Mouse (Mus musculus): ENCODE measurements around the gene 3110082I17Rik. TPM values are rescaled to one million over a fixed set of nuclear protein-coding genes. Genes with fewer than 3 reads are reported as not detected.

Gene 3110082I17Rik
- total RNA-seq, 2 experiments from 2014 or later: 13.9 to 15.6 TPM

- intact Hi-C loops (cut with DNase I): loop anchor here (1.0 to 5.0 kb wide), 2 partner anchors 24 to 58 kb away; partner anchors contain the start of gene Zfand2a
- peak in 1 of 2 experiments; percentile 50 for DNase-seq (ENCODE audit: low spot score in 2 of 2)
Measured at GRCm38 (mm10) chr5:139459938-139460337, 389 bp downstream of the 3110082I17Rik start.

DNA sequence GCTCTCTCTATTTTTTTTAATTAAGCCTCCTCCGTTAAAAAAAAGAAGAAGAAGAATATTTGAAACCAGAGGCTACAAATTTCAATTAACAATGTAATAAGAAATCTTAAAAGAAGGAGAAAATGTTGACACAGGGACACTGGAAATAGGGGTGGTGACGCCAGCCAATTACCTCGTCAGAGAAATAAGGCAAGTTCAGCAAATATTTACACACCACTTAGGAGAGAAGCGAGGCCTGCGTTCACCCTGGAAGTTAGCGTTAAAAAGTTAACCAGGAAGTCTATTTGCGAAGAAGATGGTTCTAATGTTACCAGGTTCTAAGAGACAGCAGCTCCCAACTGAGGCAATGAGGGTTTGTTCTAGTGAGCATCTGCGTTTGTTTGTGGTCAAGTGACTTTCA is 3.1 kb downstream of the 3110082I17Rik start:
- no peak for DNase-seq (ENCODE audit: low spot score in 2 of 2)
- intact Hi-C loops (cut with DNase I): loop anchor here (5.0 kb wide), 1 partner anchor 55 kb away; no protein-coding TSS in a partner anchor

DNA sequence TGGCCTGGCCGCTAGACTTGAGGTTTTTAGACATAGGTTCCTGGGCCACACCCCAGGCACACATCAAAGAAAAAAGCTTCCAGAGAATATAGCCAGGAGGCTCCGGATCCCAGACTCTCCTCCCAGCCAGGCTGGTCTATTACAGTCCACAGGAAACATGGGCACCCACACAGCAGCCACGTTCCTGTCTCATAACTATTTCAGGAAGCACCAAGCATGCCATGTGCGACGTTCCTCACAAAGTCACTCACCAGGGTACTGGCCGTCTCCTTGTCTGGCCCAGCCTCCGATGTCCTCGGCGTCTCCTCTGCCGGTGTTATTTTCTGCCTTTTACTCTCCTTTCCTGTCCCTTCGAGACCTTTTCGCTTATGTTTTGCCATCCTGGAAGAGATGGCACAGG is 5.2 kb downstream of the 3110082I17Rik start:
- DNase-seq (ENCODE audit: low spot score in 2 of 2): peak in 1 of 2 experiments; percentile 86
- intact Hi-C loops (cut with DNase I): loop anchor here (5.0 kb wide), 1 partner anchor 53 kb away; no protein-coding TSS in a partner anchor

- intact Hi-C loops (cut with DNase I): no loop called here
- no peak for DNase-seq (ENCODE audit: low spot score in 2 of 2)
Measured at GRCm38 (mm10) chr5:139453031-139453430, 7.3 kb downstream of the 3110082I17Rik start.

DNA sequence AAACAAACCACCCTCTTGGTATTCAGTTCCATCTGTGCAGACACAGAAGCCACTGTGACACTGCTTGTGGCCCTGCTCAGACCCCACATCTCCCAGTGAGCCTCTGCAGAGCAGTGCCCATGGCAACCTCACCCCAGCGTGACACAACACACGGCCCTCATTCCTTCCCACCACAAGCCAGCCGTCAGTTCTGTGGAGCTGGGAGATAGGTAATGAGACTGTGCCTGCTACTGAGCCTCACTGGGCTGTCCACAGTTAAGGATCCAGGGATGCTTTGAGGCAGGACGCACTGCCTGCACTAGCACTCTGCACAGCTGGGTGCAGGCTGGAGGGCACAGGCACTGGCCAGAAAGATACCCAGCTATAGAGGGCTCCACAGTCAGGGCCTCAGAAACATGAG is 10.4 kb downstream of the 3110082I17Rik start:
- intact Hi-C loops (cut with DNase I): no loop called here
- no peak for DNase-seq (ENCODE audit: low spot score in 2 of 2)

DNA sequence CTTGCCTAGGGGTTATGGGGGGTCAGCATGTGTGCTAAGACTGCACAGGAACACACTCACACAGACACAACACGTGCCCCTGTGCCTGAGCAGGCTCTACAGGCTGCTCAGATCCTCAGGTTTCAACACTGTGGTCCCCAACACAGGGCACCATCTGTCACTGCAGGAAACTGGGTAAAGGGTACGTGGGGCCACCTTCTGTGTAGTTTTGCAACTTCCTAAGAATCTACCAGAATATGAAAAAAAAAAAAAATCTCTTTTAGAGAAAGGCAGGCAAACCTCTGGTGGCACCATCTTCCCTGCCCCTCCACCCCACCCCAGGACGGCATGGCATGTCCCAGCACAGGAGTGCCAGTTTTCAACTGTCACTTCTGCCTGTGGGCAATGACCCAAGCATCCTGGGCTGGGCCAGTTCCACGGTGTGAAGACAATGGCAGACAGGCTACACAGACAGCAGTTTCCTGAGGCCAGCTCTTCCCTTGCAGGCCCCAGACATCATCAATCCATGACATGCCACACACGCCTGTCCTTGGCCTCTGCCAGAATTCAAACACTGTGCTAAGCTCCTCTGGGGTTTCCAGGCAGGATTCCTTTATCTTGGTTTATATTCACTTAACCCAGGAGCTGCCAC is 11.1 kb downstream of the 3110082I17Rik start:
- no peak for DNase-seq (ENCODE audit: low spot score in 2 of 2)
- intact Hi-C loops (cut with DNase I): no loop called here

GRCm38 (mm10) chr5:139448025-139448424 is 12.3 kb downstream of the 3110082I17Rik start:
- DNase-seq (ENCODE audit: low spot score in 2 of 2): peak in 1 of 2 experiments; percentile 82
- intact Hi-C loops (cut with DNase I): no loop called here

DNA sequence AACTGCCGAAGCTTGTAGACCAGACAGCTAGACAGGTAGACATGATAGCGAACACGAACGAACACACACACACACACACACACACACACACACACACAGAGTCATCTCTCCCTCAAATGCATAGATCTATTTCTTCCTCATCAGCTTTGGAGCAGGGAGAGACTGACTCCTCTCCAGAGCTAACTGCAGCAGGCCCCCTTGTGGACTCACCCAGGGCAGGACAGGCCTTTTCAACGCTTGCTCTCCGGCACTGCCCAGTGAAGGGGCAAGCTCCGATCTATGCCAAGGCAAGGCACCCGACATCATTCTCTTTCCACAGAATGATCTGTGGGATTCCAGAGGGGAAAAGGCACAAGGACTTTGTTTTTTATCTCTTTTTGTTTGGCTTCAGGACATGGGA is 15.1 kb downstream of the 3110082I17Rik start:
- no peak for DNase-seq (ENCODE audit: low spot score in 2 of 2)
- intact Hi-C loops (cut with DNase I): no loop called here

- intact Hi-C loops (cut with DNase I): no loop called here
- DNase-seq (ENCODE audit: low spot score in 2 of 2): no peak
Measured at GRCm38 (mm10) chr5:139442962-139443361, 17.4 kb downstream of the 3110082I17Rik start.

DNA sequence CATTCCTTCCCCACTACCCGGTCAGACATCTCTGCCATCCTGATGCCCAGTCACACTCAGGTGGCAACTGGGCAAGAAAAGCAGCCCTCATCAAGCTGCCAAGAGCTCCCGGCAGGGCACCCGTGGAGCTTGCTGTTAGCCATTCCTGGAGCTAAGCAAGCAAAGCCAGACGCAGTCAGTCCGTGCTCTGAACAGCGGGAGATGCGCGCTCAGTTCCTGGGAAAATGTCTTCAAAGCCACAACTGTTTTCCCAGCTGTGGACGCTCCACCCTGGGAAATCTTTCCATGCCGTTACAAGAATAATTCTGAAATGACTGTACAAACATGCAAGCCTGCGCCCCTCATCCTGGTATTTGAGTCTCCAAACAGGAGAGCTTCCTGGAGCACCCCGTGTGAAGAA is 17.9 kb downstream of the 3110082I17Rik start:
- no peak for DNase-seq (ENCODE audit: low spot score in 2 of 2)
- intact Hi-C loops (cut with DNase I): no loop called here

- intact Hi-C loops (cut with DNase I): no loop called here
- DNase-seq (ENCODE audit: low spot score in 2 of 2): no peak
Measured at GRCm38 (mm10) chr5:139441726-139442018, 18.7 kb downstream of the 3110082I17Rik start.

- intact Hi-C loops (cut with DNase I): no loop called here
- DNase-seq (ENCODE audit: low spot score in 2 of 2): no peak
Measured at GRCm38 (mm10) chr5:139440926-139441725, 19.2 kb downstream of the 3110082I17Rik start.

GRCm38 (mm10) chr5:139440451-139440850 is 19.9 kb downstream of the 3110082I17Rik start:
- DNase-seq (ENCODE audit: low spot score in 2 of 2): peak in 1 of 2 experiments; percentile 53

GRCm38 (mm10) chr5:139438440-139438839 is 21.9 kb downstream of the 3110082I17Rik start:
- intact Hi-C loops (cut with DNase I): no loop called here
- DNase-seq (ENCODE audit: low spot score in 2 of 2): no peak

More at GRCm38 (mm10) chr5:139440451-139440850, 19.9 kb downstream of the 3110082I17Rik start:
- intact Hi-C loops (cut with DNase I): no loop called here

DNA sequence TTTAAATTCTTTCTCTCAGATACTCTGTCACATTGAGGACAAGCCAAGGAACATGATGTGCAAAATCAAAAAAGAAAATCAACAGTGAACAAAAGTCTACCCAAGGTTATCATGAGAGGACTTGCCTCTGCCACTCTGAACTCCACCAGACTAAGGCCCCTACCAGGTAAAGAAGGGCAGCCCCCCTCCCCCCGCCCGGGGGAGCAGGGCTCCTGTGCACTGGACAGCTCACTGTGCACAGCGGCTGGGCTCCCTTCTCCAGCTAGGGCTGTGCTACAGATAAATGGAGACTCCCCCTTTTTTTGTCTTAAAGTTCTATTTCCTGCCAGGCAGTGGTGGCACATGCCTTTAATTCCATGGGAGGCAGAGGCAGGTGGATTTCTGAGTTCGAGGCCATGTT is 22.6 kb downstream of the 3110082I17Rik start:
- intact Hi-C loops (cut with DNase I): no loop called here

DNA sequence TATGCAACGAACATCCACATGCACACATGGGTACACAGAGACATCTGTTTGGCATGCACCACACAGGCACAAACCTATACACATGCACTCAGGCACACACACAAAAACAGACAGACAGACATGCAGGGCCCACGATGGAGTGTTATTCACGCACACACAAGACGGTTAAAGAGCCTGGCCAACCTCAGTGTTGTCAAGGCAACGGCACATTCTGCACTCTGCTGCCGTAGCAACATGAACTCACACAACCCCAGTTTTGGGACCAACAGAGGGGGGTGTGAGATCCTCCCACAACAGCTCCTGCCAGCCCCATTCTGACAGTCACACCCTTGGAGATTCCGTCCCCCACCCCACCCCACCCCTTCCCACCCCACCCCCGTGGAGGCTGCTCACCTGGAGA is 25.4 kb downstream of the 3110082I17Rik start:
- intact Hi-C loops (cut with DNase I): no loop called here
- peak; percentile 81 to 93 for DNase-seq (ENCODE audit: low spot score in 2 of 2)

More for the DNA sequence above, 22.6 kb downstream of the 3110082I17Rik start:
- DNase-seq (ENCODE audit: low spot score in 2 of 2): no peak

DNA sequence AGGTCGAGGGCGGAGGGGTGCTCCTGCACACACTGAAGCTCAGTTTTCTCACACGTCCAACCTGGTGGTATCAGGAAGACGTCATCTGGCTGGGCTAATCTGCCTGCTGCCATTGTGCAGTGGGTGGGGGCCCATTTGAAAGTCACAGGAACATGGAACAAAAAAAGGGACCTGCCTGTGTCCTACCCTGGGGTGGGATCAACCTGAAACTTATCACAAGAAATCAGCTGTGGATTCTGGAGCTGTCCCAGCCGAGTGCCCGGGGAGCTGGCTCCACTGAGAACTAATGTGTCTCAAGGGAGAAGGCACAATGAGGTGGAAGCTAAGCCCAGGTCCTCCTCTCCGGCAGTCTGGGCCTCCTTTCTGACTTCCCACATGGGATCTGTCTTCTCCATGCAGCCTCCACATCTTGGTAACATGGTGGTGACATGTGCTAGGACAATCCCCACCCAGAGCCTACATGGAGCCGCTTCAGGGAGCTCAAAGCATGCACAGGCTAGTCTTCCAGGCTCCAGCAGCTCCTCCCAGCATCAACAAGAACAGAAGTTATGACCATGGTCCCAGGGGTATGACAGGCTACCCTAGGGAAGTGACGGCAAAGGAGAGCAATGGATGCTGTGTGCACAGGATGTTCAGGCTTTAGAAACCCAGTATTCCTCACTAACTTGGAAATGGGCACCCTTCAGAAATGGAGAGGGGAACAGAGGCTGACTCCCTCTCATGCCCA is 26.3 kb downstream of the 3110082I17Rik start:
- intact Hi-C loops (cut with DNase I): no loop called here
- no peak for DNase-seq (ENCODE audit: low spot score in 2 of 2)

DNA sequence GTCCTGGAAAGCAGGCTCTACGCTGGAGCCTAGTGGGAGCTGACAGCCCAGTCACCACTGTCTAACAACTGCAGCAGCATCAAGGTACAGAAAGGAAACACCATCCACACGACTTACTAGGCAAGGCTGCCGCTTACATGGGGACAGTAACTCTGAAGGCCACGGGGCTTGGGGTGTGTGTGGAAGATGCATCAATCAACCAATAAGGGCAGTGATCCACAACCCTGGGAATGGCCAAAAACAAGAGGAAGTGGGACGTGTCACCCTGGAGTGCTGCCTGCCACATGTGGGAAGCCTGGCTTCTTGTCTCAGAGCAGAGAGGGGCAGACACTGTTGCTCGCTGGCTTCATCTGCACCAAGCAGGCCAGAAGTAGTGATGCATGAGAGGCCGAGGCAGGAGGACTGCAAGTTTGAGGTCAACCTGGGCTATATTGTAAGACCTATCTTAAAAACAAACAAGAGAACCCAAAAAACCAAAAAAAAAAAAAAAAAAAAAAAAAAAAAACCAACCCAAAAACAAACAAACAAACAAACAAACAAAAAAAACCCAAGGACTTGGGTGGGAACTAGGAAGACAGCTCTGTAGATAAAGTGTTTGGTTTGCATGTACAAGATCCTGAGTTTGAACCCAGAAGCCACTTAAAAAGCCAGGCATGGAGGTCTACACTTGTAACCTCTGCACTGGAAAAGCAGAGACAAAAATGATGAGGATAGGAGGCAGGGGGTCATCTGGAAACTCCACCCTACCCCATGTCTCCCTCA is 27.4 kb downstream of the 3110082I17Rik start:
- intact Hi-C loops (cut with DNase I): no loop called here
- DNase-seq (ENCODE audit: low spot score in 2 of 2): no peak

DNA sequence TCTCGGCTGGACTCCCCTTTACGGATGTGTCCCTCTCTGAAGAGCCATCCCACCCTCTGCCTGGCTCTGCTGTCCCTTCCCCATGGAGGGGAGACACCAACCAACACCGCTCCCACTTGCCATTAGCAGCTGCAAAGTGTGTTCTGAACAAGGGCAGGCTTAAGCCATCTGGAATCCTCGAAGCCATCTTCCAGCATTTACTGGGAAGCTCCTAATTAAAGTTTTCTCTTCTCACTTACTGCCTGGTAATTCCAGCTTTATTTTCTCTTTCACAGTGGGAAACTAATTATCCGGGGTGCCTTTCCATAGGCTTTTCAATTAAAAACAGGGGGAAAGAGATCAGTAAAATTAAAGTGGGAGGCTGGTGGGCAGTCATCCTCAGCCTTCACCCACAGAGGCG is 28.0 kb downstream of the 3110082I17Rik start:
- DNase-seq (ENCODE audit: low spot score in 2 of 2): no peak
- intact Hi-C loops (cut with DNase I): no loop called here

All from left cerebral cortex, postnatal 25 days (tissue).